Mouse (Mus musculus) MEL (cell line): Measurements from ENCODE around the gene Mau2. TPM values are rescaled to one million over a fixed set of nuclear protein-coding genes. Genes with fewer than 3 reads are reported as not detected.
"Not testable (repeated sequence)": the region's sequence is repeated elsewhere in the genome, so short reads cannot be mapped to it uniquely, and the experiment has no call there.

ENCODE experiments used
- DNase-seq: peaks from one replicate; pipeline ENCODE4 v3.0.0; 2011; ENCODE audit warnings: low read depth, low spot score
- H3K27ac ChIP-seq: 2 replicates; pipeline ENCODE4 v1.5.1; 2012; ENCODE audit warnings: low read depth, mild to moderate bottlenecking, control low read depth, low read length, moderate library complexity; ENCODE audit not compliant: control insufficient read depth
- H3K27me3 ChIP-seq, 2 experiments: fragments of 150-350 bp in 1 of 2; sonication (generic) in 1 of 2; 2 replicates each; pipeline ENCODE4 v1.6.1; 2012; ENCODE audit warnings: low read length in 2 of 2, mild to moderate bottlenecking in 2 of 2, improper control_type of control experiment in 1 of 2, moderate library complexity in 1 of 2; ENCODE audit not compliant: insufficient read depth in 2 of 2, control insufficient read depth in 1 of 2
- H3K36me3 ChIP-seq, 2 experiments: 2 replicates each; pipeline ENCODE4 v1.6.1; 2012 to 2014; ENCODE audit warnings: low read length in 2 of 2, improper control_type of control experiment in 1 of 2, inconsistent platforms in 1 of 2, mild to moderate bottlenecking in 1 of 2; ENCODE audit not compliant: insufficient read depth in 2 of 2, control insufficient read depth in 1 of 2
- H3K4me1 ChIP-seq, 2 experiments: fragments of 150-350 bp in 1 of 2; sonication (generic) in 1 of 2; 2 replicates each; pipeline ENCODE4 v1.6.1; 2012; ENCODE audit warnings: low read length in 2 of 2, improper control_type of control experiment in 1 of 2, mild to moderate bottlenecking in 1 of 2; ENCODE audit not compliant: insufficient read depth in 2 of 2, control insufficient read depth in 1 of 2
- H3K4me3 ChIP-seq, 2 experiments: fragments of 150-350 bp in 1 of 2; sonication (generic) in 1 of 2; 2 replicates each; pipeline ENCODE4 v1.5.1; 2012; ENCODE audit warnings: low read depth in 2 of 2, low read length in 2 of 2, mild to moderate bottlenecking in 2 of 2, moderate library complexity in 2 of 2, control low read depth in 1 of 2, improper control_type of control experiment in 1 of 2; ENCODE audit not compliant: control insufficient read depth in 1 of 2, insufficient read depth in 1 of 2
- H3K79me2 ChIP-seq: 2 replicates; pipeline ENCODE4 v1.6.1; 2012; ENCODE audit warnings: mild to moderate bottlenecking, low read length, moderate library complexity; ENCODE audit not compliant: control insufficient read depth, poor library complexity, insufficient read depth
- H3K9ac ChIP-seq: 2 replicates; pipeline ENCODE4 v1.6.1; 2012; ENCODE audit warnings: low read depth, mild to moderate bottlenecking, control low read depth, low read length, moderate library complexity; ENCODE audit not compliant: control insufficient read depth, poor library complexity, severe bottlenecking
- H3K9me3 ChIP-seq: fragments of 150-350 bp; sonication (generic); replicated peaks from 2 replicates; pipeline ENCODE4 v1.6.1; 2012; ENCODE audit warnings: mild to moderate bottlenecking, low read length, improper control_type of control experiment, moderate library complexity; ENCODE audit not compliant: insufficient read depth
- CHD2 ChIP-seq: IDR thresholded peaks from 2 replicates; pipeline ENCODE4 v1.6.1; 2011; ENCODE audit warnings: low read length, improper control_type of control experiment
- CTCF ChIP-seq, 3 experiments: IDR thresholded peaks in 2 of 3; conservative IDR thresholded peaks in 1 of 3; 2 replicates each; pipeline ENCODE4 v1.5.1; 2011 to 2012; ENCODE audit warnings: low read length in 3 of 3, low read depth in 2 of 3, mild to moderate bottlenecking in 2 of 3, improper control_type of control experiment in 1 of 3, inconsistent platforms in 1 of 3, mixed read lengths in 1 of 3, moderate library complexity in 1 of 3; ENCODE audit not compliant: control insufficient read depth in 1 of 3, insufficient read depth in 1 of 3, poor library complexity in 1 of 3, severe bottlenecking in 1 of 3
- ELF1 ChIP-seq: IDR thresholded peaks from 2 replicates; pipeline ENCODE4 v1.6.1; 2014; ENCODE audit warnings: low read depth, mild to moderate bottlenecking, inconsistent platforms, low read length, improper control_type of control experiment, moderate library complexity
- EP300 ChIP-seq, 2 experiments: IDR thresholded peaks; 2 replicates each; pipeline ENCODE4 v1.6.1; 2011; ENCODE audit warnings: improper control_type of control experiment in 2 of 2, low read length in 2 of 2, low read depth in 1 of 2, mild to moderate bottlenecking in 1 of 2
- ETS1 ChIP-seq: IDR thresholded peaks from 2 replicates; pipeline ENCODE4 v1.6.1; 2012; ENCODE audit warnings: low read depth, mild to moderate bottlenecking, inconsistent platforms, low read length, improper control_type of control experiment, moderate library complexity
- GABPA ChIP-seq: IDR thresholded peaks from 2 replicates; pipeline ENCODE4 v1.6.1; 2012; ENCODE audit warnings: low read depth, mild to moderate bottlenecking, inconsistent platforms, low read length, improper control_type of control experiment, moderate library complexity
- KAT2A ChIP-seq: conservative IDR thresholded peaks from 2 replicates; pipeline ENCODE4 v1.6.1; 2012; ENCODE audit warnings: low read depth, low read length, improper control_type of control experiment, inconsistent platforms
- MAZ ChIP-seq: IDR thresholded peaks from 2 replicates; pipeline ENCODE4 v1.6.1; 2012; ENCODE audit warnings: low read depth, mild to moderate bottlenecking, inconsistent platforms, low read length, improper control_type of control experiment
- MEF2A ChIP-seq: IDR thresholded peaks from 2 replicates; pipeline ENCODE4 v1.6.1; 2014; ENCODE audit warnings: low read depth, mild to moderate bottlenecking, inconsistent platforms, low read length, improper control_type of control experiment; ENCODE audit not compliant: poor library complexity, insufficient replicate concordance, severe bottlenecking; ENCODE audit errors: extremely low read depth
- MYB ChIP-seq: IDR thresholded peaks from 2 replicates; pipeline ENCODE4 v1.6.1; 2011; ENCODE audit warnings: mild to moderate bottlenecking, low read depth, low read length, improper control_type of control experiment
- MYC ChIP-seq: IDR thresholded peaks from 2 replicates; pipeline ENCODE4 v1.6.1; 2011; ENCODE audit warnings: low read depth, mild to moderate bottlenecking, low read length, improper control_type of control experiment, moderate library complexity
- NELFE ChIP-seq: IDR thresholded peaks from 2 replicates; pipeline ENCODE4 v1.6.1; 2011; ENCODE audit warnings: low read depth, low read length, improper control_type of control experiment
- POLR2A ChIP-seq, 2 experiments: IDR thresholded peaks; 2 replicates each; pipeline ENCODE4 v1.6.1; 2011 to 2012; ENCODE audit warnings: low read length in 2 of 2, mild to moderate bottlenecking in 2 of 2, control low read depth in 1 of 2, improper control_type of control experiment in 1 of 2, low read depth in 1 of 2, moderate library complexity in 1 of 2; ENCODE audit not compliant: control insufficient read depth in 1 of 2, insufficient read depth in 1 of 2, poor library complexity in 1 of 2
- POLR2AphosphoS2 ChIP-seq: IDR thresholded peaks from 2 replicates; pipeline ENCODE4 v1.6.1; 2011; ENCODE audit warnings: low read length, improper control_type of control experiment
- POLR2AphosphoS5 ChIP-seq: IDR thresholded peaks from 2 replicates; pipeline ENCODE4 v1.6.1; 2012; ENCODE audit warnings: low read depth, borderline replicate concordance, mild to moderate bottlenecking, inconsistent platforms, low read length, moderate library complexity, mixed read lengths
- RAD21 ChIP-seq: IDR thresholded peaks from 2 replicates; pipeline ENCODE4 v1.6.1; 2011; ENCODE audit warnings: mild to moderate bottlenecking, low read depth, low read length, improper control_type of control experiment
- SMC3 ChIP-seq: IDR thresholded peaks from 2 replicates; pipeline ENCODE4 v1.6.1; 2011; ENCODE audit warnings: low read depth, low read length, improper control_type of control experiment
- TAL1 ChIP-seq: IDR thresholded peaks from 2 replicates; pipeline ENCODE4 v1.6.1; 2012; ENCODE audit warnings: mild to moderate bottlenecking, inconsistent platforms, low read length, moderate library complexity, mixed read lengths
- UBTF ChIP-seq: IDR thresholded peaks from 2 replicates; pipeline ENCODE4 v1.6.1; 2012; ENCODE audit warnings: low read depth, mild to moderate bottlenecking, inconsistent platforms, low read length, improper control_type of control experiment, moderate library complexity, borderline replicate concordance; ENCODE audit not compliant: insufficient read depth
- USF1 ChIP-seq: IDR thresholded peaks from 2 replicates; pipeline ENCODE4 v1.6.1; 2014; ENCODE audit warnings: low read depth, mild to moderate bottlenecking, inconsistent platforms, low read length, improper control_type of control experiment, moderate library complexity
- ZKSCAN1 ChIP-seq: IDR thresholded peaks from 2 replicates; pipeline ENCODE4 v1.6.1; 2012; ENCODE audit warnings: low read depth, mild to moderate bottlenecking, inconsistent platforms, low read length, improper control_type of control experiment, moderate library complexity
- ZMIZ1 ChIP-seq: IDR thresholded peaks from 2 replicates; pipeline ENCODE4 v1.6.1; 2012; ENCODE audit warnings: low read depth, mild to moderate bottlenecking, inconsistent platforms, low read length, improper control_type of control experiment, moderate library complexity
- ZNF384 ChIP-seq: IDR thresholded peaks from 2 replicates; pipeline ENCODE4 v1.6.1; 2012; ENCODE audit warnings: low read depth, mild to moderate bottlenecking, inconsistent platforms, low read length, improper control_type of control experiment
- polyA plus RNA-seq, 2 experiments: library from polyadenylated mRNA; stranded (reverse) in 1 of 2; unstranded in 1 of 2; fragments of >175 nt in 1 of 2; fragments of >200 nt in 1 of 2; gene quantifications; 2 replicates each; pipeline versions ENCODE4 v1.2.1 to v1.2.4; 2012; ENCODE audit warnings: low replicate concordance in 2 of 2, low read depth in 1 of 2; ENCODE audit not compliant: insufficient read length in 2 of 2, insufficient read depth in 1 of 2, missing spikeins in 1 of 2
- total RNA-seq: library from RNA; depleted of rRNA; stranded (reverse); fragments of 300-350 nt; gene quantifications from 2 replicates; pipeline ENCODE4 v1.2.3, GENCODE M21; 2012

Mau2 gene
- total and polyA plus RNA-seq, 3 experiments, result 39.2 to 43.4 TPM; not detected in 1

- H3K9ac ChIP-seq, result peak overlapping the region; percentile 14; the same call in 1 of the 2 replicates
Measured at GRCm38 (mm10) chr8:70003204-70003657, 39.3 kb downstream of the Mau2 start.

DNA sequence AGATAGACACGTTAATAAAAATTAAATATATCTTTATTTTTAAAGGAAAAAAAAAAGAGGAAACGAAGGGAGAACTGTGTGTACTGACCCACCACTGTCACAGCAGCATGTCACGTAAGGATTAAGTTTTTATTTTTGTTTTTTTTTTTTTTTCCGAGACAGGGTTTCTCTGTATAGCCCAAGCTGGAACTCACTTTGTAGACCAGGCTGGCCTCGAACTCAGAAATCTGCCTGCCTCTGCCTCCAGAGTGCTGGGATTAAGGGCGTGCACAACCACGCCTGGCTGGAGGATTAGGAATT is 40.7 kb downstream of the Mau2 start:
- DNase-seq, H3K27me3 ChIP-seq, H3K79me2 ChIP-seq, H3K9me3 ChIP-seq: not testable (repeated sequence)
- H3K4me1 ChIP-seq, result peaks cover 3 to 17% of the 10 kb centered on the region in 2 experiments; a peak in 3 of 4 replicates
- peak overlapping the region; percentile 57 to 68 for H3K4me3 ChIP-seq
- TF ChIP-seq ZNF384, result peak; percentile 67
- H3K27ac ChIP-seq, result peak overlapping the region; percentile 99
- H3K36me3 ChIP-seq, result peaks cover 0 to 16% of the 10 kb centered on the region in 2 experiments; a peak in 2 of 4 replicates
- peak overlapping the region; percentile 80 for H3K9ac ChIP-seq

More at GRCm38 (mm10) chr8:70003204-70003657, 39.3 kb downstream of the Mau2 start:
- peaks cover 0 to 16% of the 10 kb centered on the region in 2 experiments; a peak in 2 of 4 replicates for H3K36me3 ChIP-seq
- no peak overlapping the region for H3K4me3 ChIP-seq
- TF ChIP-seq ZNF384 (no peak), GABPA (no peak), SMC3 (0 out of 2 replicates have a peak, but pooled peaks have one; percentile 23), MEF2A (no peak), CTCF (IDR thresholded peaks at IDR 0.05 in 2 of 3, conservative IDR thresholded peaks at IDR 0.05 in 1 of 3; ENCODE audit: control insufficient read depth in 1 of 3, insufficient read depth in 1 of 3, low read depth in 2 of 3, low read length in 3 of 3, poor library complexity in 1 of 3, severe bottlenecking in 1 of 3) (peak in 2 of 3 experiments; percentile 28 to 36; a peak in 3 of 6 replicates), POLR2AphosphoS5 (no peak)
- H3K9me3 ChIP-seq, result no peaks in the 10 kb centered on the region
- no peaks in the 10 kb centered on the region for H3K27me3 ChIP-seq
- peaks cover 0 to 17% of the 10 kb centered on the region in 2 experiments; a peak in 3 of 4 replicates for H3K4me1 ChIP-seq
- DNase-seq, result peak; percentile 29
- H3K79me2 ChIP-seq, result peaks cover 3% of the 10 kb centered on the region; the same call in 1 of the 2 replicates
- H3K27ac ChIP-seq, result peak overlapping the region; percentile 21; the same call in 1 of the 2 replicates

DNA sequence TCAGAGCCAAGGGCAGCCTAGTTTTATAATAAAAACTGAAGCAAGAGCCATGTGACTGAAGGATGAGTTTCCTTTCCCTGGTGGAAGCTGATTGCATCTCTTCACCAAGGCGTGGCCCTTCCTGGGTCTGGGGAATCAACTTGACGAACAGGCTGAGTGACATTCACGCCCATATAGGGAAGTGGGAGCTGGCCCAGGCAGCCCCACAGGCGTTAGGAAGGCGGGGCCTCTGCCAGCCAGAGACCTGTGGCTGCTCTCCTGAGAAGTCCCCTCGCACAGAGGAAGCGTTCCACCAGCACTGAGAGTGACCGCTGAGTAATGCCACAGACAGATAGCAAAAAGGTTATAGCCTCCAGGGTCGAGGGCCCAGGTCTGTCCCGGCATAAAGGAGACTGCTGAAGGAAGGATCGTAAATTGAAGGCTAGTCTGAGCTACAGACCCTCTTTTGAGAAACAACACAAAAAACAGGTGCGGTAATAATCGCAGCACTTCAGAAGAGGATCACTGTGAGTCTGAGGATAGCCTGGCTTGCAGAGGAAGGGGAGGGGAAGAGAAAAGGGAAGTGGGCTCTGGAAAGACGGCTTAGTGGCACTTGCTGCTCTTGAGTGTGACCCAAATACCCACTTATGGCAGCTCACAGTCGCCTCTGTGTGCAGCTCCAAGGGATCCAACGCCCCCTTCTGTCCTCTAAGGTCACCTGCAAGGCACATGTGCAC is 41.2 kb downstream of the Mau2 start:
- peaks cover 3 to 17% of the 10 kb centered on the region in 2 experiments; a peak in 3 of 4 replicates for H3K4me1 ChIP-seq
- peak overlapping the region; percentile 99 for H3K27ac ChIP-seq
- H3K27me3 ChIP-seq, result no peaks in the 10 kb centered on the region
- H3K9me3 ChIP-seq, result no peaks in the 10 kb centered on the region
- peaks cover 3% of the 10 kb centered on the region; the same call in 1 of the 2 replicates for H3K79me2 ChIP-seq
- H3K36me3 ChIP-seq, result peaks cover 0 to 16% of the 10 kb centered on the region in 2 experiments; a peak in 2 of 4 replicates
- peak overlapping the region; percentile 57 to 68 for H3K4me3 ChIP-seq
- peak; percentile 97 for DNase-seq
- H3K9ac ChIP-seq, result peak overlapping the region; percentile 80
- TF ChIP-seq MYC, result peak; percentile 91
- no peak for TF ChIP-seq ZNF384
- peak; percentile 79 for TF ChIP-seq RAD21
- TF ChIP-seq POLR2A (IDR thresholded peaks at IDR 0.05; ENCODE audit: control insufficient read depth in 1 of 2, insufficient read depth in 1 of 2, low read depth in 1 of 2, low read length in 2 of 2, poor library complexity in 1 of 2), result peak; percentile 67 to 92
- TF ChIP-seq ZMIZ1, result no peak
- TF ChIP-seq MYB, result no peak
- no peak for TF ChIP-seq GABPA
- TF ChIP-seq CHD2, result no peak
- TF ChIP-seq EP300 (IDR thresholded peaks at IDR 0.05; ENCODE audit: low read depth in 1 of 2, low read length in 2 of 2), result peak in 1 of 2 experiments; percentile 62; a peak in 3 of 4 replicates
- TF ChIP-seq TAL1, result peak; percentile 21; the same call in 1 of the 2 replicates
- TF ChIP-seq ZKSCAN1, result no peak
- TF ChIP-seq UBTF, result 0 out of 2 replicates have a peak, but pooled peaks have one; percentile 61
- peak; percentile 66 for TF ChIP-seq ETS1
- peak; percentile 65 for TF ChIP-seq NELFE
- TF ChIP-seq SMC3, result peak; percentile 85
- TF ChIP-seq POLR2AphosphoS2, result peak; percentile 79
- no peak for TF ChIP-seq MAZ
- TF ChIP-seq KAT2A, result no peak
- TF ChIP-seq ELF1, result peak; percentile 86
- TF ChIP-seq USF1, result peak; percentile 88
